Mouse (Mus musculus): ENCODE results near the gene Gm6217. TPM values are rescaled to one million over a fixed set of nuclear protein-coding genes. Genes with fewer than 3 reads are reported as not detected.
"Not testable (repeated sequence)": the region's sequence is repeated elsewhere in the genome, so short reads cannot be mapped to it uniquely, and the experiment has no call there.

The Gm6217 gene
- polyA plus RNA-seq (2014; fragmentation: Nextera tagmentation; extraction: Ambion mirVana): not detected in 2 replicates

DNA sequence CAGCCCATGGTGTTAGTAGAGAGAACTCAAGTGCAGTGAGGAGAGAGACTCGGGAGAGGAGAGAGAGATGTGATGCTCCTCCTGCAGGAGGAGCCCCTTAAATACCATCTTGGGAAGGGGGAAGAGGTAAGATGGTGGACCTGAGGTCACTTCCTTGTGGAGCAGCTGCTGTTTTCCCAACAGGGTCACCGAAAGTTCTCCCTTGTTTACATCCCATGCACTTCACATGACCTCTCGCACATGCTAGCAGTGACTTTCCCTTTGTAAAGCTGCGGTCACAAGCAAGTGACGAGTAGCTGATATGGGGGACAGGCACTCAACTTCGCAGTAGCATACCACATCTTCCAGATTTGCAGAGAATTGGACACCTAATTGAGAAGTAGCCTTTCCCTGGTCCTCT is at the start of gene Gm6217:
Gene Gm6217 (minus strand): TSS at position 74 of the 400 bp plus-strand sequence.
- H3K4me1 ChIP-seq (replicated peaks; ENCODE audit: control insufficient read depth, insufficient read depth, low read length); H3K4me3 ChIP-seq (ENCODE audit: low read depth, low read length); H3K9me3 ChIP-seq (ENCODE audit: control insufficient read depth, low read length); H3K27ac ChIP-seq (ENCODE audit: low read depth, low read length); H3K36me3 ChIP-seq (ENCODE audit: control insufficient read depth, insufficient read depth, low read length); H3K27me3 ChIP-seq (ENCODE audit: control insufficient read depth, insufficient read depth, low read length); H3K4me2 ChIP-seq (ENCODE audit: low read depth, low read length, severe bottlenecking); ATAC-seq (replicated peaks; ENCODE audit: low FRiP score); DNase-seq (ENCODE audit: low spot score); H3K9ac ChIP-seq (ENCODE audit: low read length): not testable (repeated sequence)
- no CpG with 5 or more reads among the region's 6 CpGs for WGBS

DNA sequence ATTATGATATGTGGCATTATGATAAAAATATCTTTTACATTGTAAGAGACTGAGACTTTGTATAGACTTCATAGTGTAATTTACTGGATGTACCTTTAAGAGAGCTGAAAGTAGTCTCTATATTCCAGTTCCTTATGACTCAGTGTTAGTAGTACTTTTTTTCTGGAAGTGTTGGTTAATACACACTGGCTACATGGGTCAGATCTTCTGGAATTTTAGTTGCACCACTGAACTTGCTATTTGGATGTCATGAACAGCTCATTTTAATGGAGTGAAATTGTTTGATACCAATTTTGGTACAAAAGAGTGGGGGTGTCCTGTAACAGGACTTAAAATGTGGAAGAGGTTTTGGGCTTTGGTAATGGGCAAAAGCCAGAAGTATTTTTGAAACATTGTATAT is 46.6 kb upstream of the Gm6217 start:
- no peak for ATAC-seq (replicated peaks; ENCODE audit: low FRiP score)
- no peak overlapping the region for H3K4me3 ChIP-seq (ENCODE audit: low read depth, low read length)
- no peak overlapping the region for H3K9ac ChIP-seq (ENCODE audit: low read length)
- DNase-seq (ENCODE audit: low spot score): no peak
- no peaks in the 10 kb centered on the region for H3K27me3 ChIP-seq (ENCODE audit: control insufficient read depth, insufficient read depth, low read length)
- no peak overlapping the region for H3K27ac ChIP-seq (ENCODE audit: low read depth, low read length)
- no peaks in the 10 kb centered on the region for H3K36me3 ChIP-seq (ENCODE audit: control insufficient read depth, insufficient read depth, low read length)
- no peaks in the 10 kb centered on the region for H3K9me3 ChIP-seq (ENCODE audit: control insufficient read depth, low read length)
- H3K4me1 ChIP-seq (replicated peaks; ENCODE audit: control insufficient read depth, insufficient read depth, low read length): no peaks in the 10 kb centered on the region
- H3K4me2 ChIP-seq (ENCODE audit: low read depth, low read length, severe bottlenecking): no peak overlapping the region

DNA sequence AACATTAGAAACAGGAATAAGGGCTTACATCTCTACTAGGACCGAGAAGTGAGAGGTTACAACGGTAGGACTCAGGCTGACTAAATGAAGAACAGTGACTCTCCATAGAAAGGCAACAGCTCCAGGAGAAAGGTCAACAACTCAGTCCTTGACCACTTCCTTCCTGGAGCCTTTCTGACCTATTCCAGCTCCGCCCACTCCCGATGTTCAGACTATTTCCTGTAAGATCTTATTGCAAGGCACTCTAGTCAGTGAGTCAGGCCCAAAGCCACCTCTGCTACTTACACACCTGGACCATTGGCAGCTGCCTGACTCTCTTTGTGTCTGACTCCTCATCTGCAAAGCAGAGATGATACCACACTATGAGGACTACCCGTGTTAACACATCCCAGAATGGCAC is 44.6 kb upstream of the Gm6217 start:
- Histone ChIP-seq H3K4me3 (ENCODE audit: low read depth, low read length) (no peak overlapping the region), H3K36me3 (ENCODE audit: control insufficient read depth, insufficient read depth, low read length) (no peaks in the 10 kb centered on the region), H3K9ac (ENCODE audit: low read length) (no peak overlapping the region), H3K9me3 (ENCODE audit: control insufficient read depth, low read length) (no peaks in the 10 kb centered on the region), H3K27ac (ENCODE audit: low read depth, low read length) (no peak overlapping the region), H3K4me1 (replicated peaks; ENCODE audit: control insufficient read depth, insufficient read depth, low read length) (no peaks in the 10 kb centered on the region), H3K4me2 (ENCODE audit: low read depth, low read length, severe bottlenecking) (no peak overlapping the region), H3K27me3 (ENCODE audit: control insufficient read depth, insufficient read depth, low read length) (no peaks in the 10 kb centered on the region)
- ATAC-seq (replicated peaks; ENCODE audit: low FRiP score) (no peak), DNase-seq (ENCODE audit: low spot score) (no peak)
- WGBS: 84% methylated on average over 5 of the region's 5 CpGs

DNA sequence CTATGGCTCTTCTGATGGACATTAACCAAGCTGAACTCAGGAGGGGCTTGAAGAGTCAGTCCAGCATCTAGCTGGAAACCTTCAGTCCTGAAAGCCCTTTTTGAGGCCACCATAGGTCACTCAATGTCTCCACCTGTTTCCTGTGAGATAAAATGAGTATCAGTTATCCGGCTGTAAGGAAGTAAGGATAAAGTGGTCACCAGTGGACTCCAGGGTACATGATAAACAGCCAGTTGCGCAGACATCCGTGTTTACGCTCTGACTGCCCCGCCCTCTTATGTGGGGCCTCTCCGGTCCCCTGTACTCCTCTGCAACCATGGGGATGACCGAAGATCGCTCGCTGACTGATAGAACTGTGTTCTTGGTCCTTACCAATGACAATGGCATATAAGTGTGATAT is 43.1 kb upstream of the Gm6217 start:
- H3K4me2 ChIP-seq (ENCODE audit: low read depth, low read length, severe bottlenecking): no peak overlapping the region
- H3K36me3 ChIP-seq (ENCODE audit: control insufficient read depth, insufficient read depth, low read length): no peaks in the 10 kb centered on the region
- no peak for DNase-seq (ENCODE audit: low spot score)
- 91% methylated on average over 9 of the region's 9 CpGs for WGBS
- H3K4me1 ChIP-seq (replicated peaks; ENCODE audit: control insufficient read depth, insufficient read depth, low read length): no peaks in the 10 kb centered on the region
- H3K9ac ChIP-seq (ENCODE audit: low read length): no peak overlapping the region
- ATAC-seq (replicated peaks; ENCODE audit: low FRiP score): no peak
- H3K4me3 ChIP-seq (ENCODE audit: low read depth, low read length): no peak overlapping the region
- no peak overlapping the region for H3K27ac ChIP-seq (ENCODE audit: low read depth, low read length)
- no peaks in the 10 kb centered on the region for H3K27me3 ChIP-seq (ENCODE audit: control insufficient read depth, insufficient read depth, low read length)
- H3K9me3 ChIP-seq (ENCODE audit: control insufficient read depth, low read length): no peaks in the 10 kb centered on the region

DNA sequence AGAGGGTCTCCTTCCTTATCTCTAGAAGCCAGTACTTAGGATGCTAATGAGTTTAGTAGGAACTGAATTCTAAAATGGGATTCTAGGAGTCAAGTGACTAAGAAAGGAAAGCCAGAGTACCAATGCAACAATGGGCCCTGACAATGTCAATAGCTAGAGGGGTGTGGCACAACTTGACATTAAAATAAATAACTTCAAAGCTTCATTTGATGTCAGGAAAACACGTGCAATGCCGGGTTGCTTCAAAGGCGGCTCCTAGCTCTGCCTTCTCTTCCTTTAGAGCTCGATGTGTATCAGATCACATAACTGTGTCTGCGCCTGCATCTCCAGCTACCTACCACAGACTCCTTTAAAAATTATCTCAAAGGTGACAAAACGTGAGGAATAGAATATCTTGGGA is 42.7 kb upstream of the Gm6217 start:
- Histone ChIP-seq H3K4me2 (ENCODE audit: low read depth, low read length, severe bottlenecking) (no peak overlapping the region), H3K4me3 (ENCODE audit: low read depth, low read length) (no peak overlapping the region), H3K9me3 (ENCODE audit: control insufficient read depth, low read length) (no peaks in the 10 kb centered on the region), H3K27ac (ENCODE audit: low read depth, low read length) (no peak overlapping the region), H3K4me1 (replicated peaks; ENCODE audit: control insufficient read depth, insufficient read depth, low read length) (no peaks in the 10 kb centered on the region), H3K27me3 (ENCODE audit: control insufficient read depth, insufficient read depth, low read length) (no peaks in the 10 kb centered on the region), H3K36me3 (ENCODE audit: control insufficient read depth, insufficient read depth, low read length) (no peaks in the 10 kb centered on the region), H3K9ac (ENCODE audit: low read length) (no peak overlapping the region)
- WGBS: 80% methylated on average over 6 of the region's 6 CpGs
- DNase-seq (ENCODE audit: low spot score) (no peak), ATAC-seq (replicated peaks; ENCODE audit: low FRiP score) (no peak)

DNA sequence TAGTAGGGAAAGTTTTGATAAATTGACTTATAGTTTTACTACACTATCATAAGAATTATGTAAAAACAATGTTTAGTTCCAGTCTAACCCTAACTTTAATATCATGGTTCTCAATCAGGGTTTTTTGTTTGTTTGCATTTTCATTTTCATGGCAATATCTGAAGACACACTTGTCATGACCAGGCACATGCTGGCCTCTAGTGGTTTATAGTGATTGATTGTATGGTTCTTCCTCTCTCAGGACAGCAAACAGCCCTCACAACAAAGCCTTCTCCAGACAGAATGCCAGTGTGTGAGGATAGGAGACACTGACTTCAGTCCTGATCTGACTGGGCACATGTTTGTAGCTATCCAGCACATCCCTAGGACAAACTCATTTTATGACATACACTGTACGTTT is 42.0 kb upstream of the Gm6217 start:
- no peak for ATAC-seq (replicated peaks; ENCODE audit: low FRiP score)
- no peak overlapping the region for H3K27ac ChIP-seq (ENCODE audit: low read depth, low read length)
- no peak for DNase-seq (ENCODE audit: low spot score)
- no peaks in the 10 kb centered on the region for H3K27me3 ChIP-seq (ENCODE audit: control insufficient read depth, insufficient read depth, low read length)
- 89% methylated on average over 1 of the region's 1 CpGs for WGBS
- H3K4me2 ChIP-seq (ENCODE audit: low read depth, low read length, severe bottlenecking): no peak overlapping the region
- no peak overlapping the region for H3K4me3 ChIP-seq (ENCODE audit: low read depth, low read length)
- H3K36me3 ChIP-seq (ENCODE audit: control insufficient read depth, insufficient read depth, low read length): no peaks in the 10 kb centered on the region
- no peaks in the 10 kb centered on the region for H3K9me3 ChIP-seq (ENCODE audit: control insufficient read depth, low read length)
- H3K4me1 ChIP-seq (replicated peaks; ENCODE audit: control insufficient read depth, insufficient read depth, low read length): no peaks in the 10 kb centered on the region
- no peak overlapping the region for H3K9ac ChIP-seq (ENCODE audit: low read length)

DNA sequence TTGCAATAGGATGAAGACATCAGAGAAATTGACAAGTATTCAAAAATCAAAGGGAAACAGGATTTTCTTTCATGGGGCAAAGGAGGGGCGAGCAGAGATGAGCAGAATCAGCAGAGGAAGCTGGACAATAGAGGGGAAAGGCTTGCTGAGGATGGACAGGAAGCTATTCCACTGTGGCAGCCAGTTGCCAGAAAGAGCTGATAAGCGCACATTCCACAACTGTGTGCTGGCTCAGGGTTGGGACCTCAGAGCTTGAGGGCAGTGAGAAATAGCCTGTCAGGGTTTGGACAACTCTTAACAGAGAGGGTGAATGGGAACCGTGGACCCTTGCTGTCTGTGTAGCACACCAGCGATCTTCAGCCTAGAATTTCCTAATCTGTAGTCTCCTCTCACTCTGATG is 40.8 kb upstream of the Gm6217 start:
- no peak overlapping the region for H3K27ac ChIP-seq (ENCODE audit: low read depth, low read length)

DNA sequence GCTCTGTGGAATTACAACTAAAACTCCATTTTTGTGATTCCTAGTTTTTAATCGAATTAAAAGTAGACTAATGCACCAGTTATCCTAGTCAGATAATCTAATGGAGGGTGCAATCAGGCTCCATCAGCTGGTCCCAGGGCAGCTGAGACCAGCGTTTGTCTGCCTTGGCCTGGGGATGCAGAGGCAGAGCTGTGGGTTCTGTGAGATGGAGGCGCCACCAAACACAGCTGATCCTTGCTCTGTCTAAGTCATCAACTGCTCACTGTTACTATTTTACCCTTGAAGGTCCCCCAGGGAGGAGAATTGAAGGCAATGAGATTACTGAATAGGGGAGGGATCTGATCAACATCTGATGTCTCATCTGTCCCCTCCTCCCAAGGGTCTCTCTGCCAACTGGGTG is 35.2 kb upstream of the Gm6217 start:
- 77% methylated on average over 3 of the region's 3 CpGs for WGBS
- H3K9me3 ChIP-seq (ENCODE audit: control insufficient read depth, low read length): no peaks in the 10 kb centered on the region
- no peaks in the 10 kb centered on the region for H3K4me1 ChIP-seq (replicated peaks; ENCODE audit: control insufficient read depth, insufficient read depth, low read length)
- no peaks in the 10 kb centered on the region for H3K27me3 ChIP-seq (ENCODE audit: control insufficient read depth, insufficient read depth, low read length)
- no peak overlapping the region for H3K4me3 ChIP-seq (ENCODE audit: low read depth, low read length)
- no peak overlapping the region for H3K4me2 ChIP-seq (ENCODE audit: low read depth, low read length, severe bottlenecking)
- H3K9ac ChIP-seq (ENCODE audit: low read length): no peak overlapping the region
- H3K27ac ChIP-seq (ENCODE audit: low read depth, low read length): no peak overlapping the region
- H3K36me3 ChIP-seq (ENCODE audit: control insufficient read depth, insufficient read depth, low read length): no peaks in the 10 kb centered on the region
- DNase-seq (ENCODE audit: low spot score) (no peak), ATAC-seq (replicated peaks; ENCODE audit: low FRiP score) (no peak)

More for the DNA sequence above, 40.8 kb upstream of the Gm6217 start:
- Histone ChIP-seq H3K4me1 (replicated peaks; ENCODE audit: control insufficient read depth, insufficient read depth, low read length) (no peaks in the 10 kb centered on the region), H3K4me2 (ENCODE audit: low read depth, low read length, severe bottlenecking) (no peak overlapping the region), H3K36me3 (ENCODE audit: control insufficient read depth, insufficient read depth, low read length) (no peaks in the 10 kb centered on the region), H3K9ac (ENCODE audit: low read length) (no peak overlapping the region), H3K4me3 (ENCODE audit: low read depth, low read length) (no peak overlapping the region), H3K9me3 (ENCODE audit: control insufficient read depth, low read length) (no peaks in the 10 kb centered on the region), H3K27me3 (ENCODE audit: control insufficient read depth, insufficient read depth, low read length) (no peaks in the 10 kb centered on the region)
- 76% methylated on average over 4 of the region's 4 CpGs for WGBS
- ATAC-seq (replicated peaks; ENCODE audit: low FRiP score) (no peak), DNase-seq (ENCODE audit: low spot score) (no peak)

DNA sequence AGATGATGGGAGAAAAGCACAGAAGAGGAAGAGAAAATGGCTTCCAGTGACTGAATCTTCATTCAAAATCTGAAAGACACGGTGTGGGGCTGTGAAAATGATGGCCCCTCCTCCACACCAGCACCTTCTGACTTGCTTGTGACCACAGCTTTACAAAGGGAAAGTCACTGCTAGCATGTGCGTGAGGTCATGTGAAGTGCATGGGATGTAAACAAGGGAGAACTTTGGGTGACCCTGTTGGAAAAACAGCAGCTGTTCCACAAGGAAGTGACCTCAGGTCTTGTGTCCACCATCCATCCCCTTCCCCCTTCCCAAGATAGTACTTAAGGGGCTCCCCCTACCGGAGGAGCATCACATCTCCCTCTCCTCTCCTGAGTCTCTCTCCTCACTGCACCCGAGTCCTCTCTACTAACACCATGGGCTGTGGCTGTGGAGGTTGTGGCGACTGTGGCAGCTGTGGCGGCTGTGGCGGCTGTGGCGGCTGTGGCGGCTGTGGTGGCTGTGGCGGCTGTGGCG is 28.7 kb upstream of the Gm6217 start, which contains the start of gene Gm47955:
Gene Gm47955 (plus strand): TSS at position 417 of the 516 bp plus-strand sequence.
- ATAC-seq (replicated peaks; ENCODE audit: low FRiP score) (no peak), DNase-seq (ENCODE audit: low spot score) (no peak)
- Histone ChIP-seq H3K9me3 (ENCODE audit: control insufficient read depth, low read length) (no peaks in the 10 kb centered on the region), H3K4me3 (ENCODE audit: low read depth, low read length) (no peak within 1 kb of the TSS), H3K4me1 (replicated peaks; ENCODE audit: control insufficient read depth, insufficient read depth, low read length) (no peaks in the 10 kb centered on the region), H3K27ac (ENCODE audit: low read depth, low read length) (no peak within 1 kb of the TSS), H3K9ac (ENCODE audit: low read length) (no peak within 1 kb of the TSS), H3K27me3 (ENCODE audit: control insufficient read depth, insufficient read depth, low read length) (no peaks in the 10 kb centered on the region), H3K36me3 (ENCODE audit: control insufficient read depth, insufficient read depth, low read length) (no peaks in the 10 kb centered on the region), H3K4me2 (ENCODE audit: low read depth, low read length, severe bottlenecking) (no peak within 1 kb of the TSS)
- WGBS: 94% methylated on average over 11 of the region's 11 CpGs
